Mouse (Mus musculus): Measurements from ENCODE around the gene Ccdc47. TPM values are rescaled to one million over a fixed set of nuclear protein-coding genes. Genes with fewer than 3 reads are reported as not detected.
"Not testable (repeated sequence)": the region's sequence is repeated elsewhere in the genome, so short reads cannot be mapped to it uniquely, and the experiment has no call there.

Gene Ccdc47
- polyA plus RNA-seq, 1 experiment from 2014 or later, result 73.3 TPM

- 59% methylated on average over 5 of the region's 5 CpGs for WGBS
- H3K9ac ChIP-seq (ENCODE audit: low read depth, low read length), result no peak within 1 kb of the TSS
- no peaks in the 10 kb centered on the region for H3K9me3 ChIP-seq (ENCODE audit: control insufficient read depth, low read length)
- H3K4me3 ChIP-seq (ENCODE audit: low read depth, low read length), result no peak within 1 kb of the TSS
- DNase-seq (ENCODE audit: low spot score) (no peak), ATAC-seq (replicated peaks; ENCODE audit: low FRiP score) (no peak)
- H3K36me3 ChIP-seq (ENCODE audit: control insufficient read depth, insufficient read depth, low read length), result peaks cover 40% of the 10 kb centered on the region
- peaks cover 20% of the 10 kb centered on the region for H3K4me1 ChIP-seq (replicated peaks; ENCODE audit: control insufficient read depth, insufficient read depth, low read length)
- no peak within 1 kb of the TSS for H3K27ac ChIP-seq (ENCODE audit: low read depth, low read length)
- no peaks in the 10 kb centered on the region for H3K27me3 ChIP-seq (replicated peaks; ENCODE audit: control insufficient read depth, insufficient read depth, low read length)
- H3K4me2 ChIP-seq, result peak within 1 kb of the TSS; percentile 1; the same call in 1 of the 2 replicates
These were observed 14.1 kb downstream of the Ccdc47 start, which contains the start of gene Strada for GRCm38 (mm10) chr11:106202123-106202465. Strada (minus strand) TSS chr11:106202168.

GRCm38 (mm10) chr11:106201337-106202122 is 14.6 kb downstream of the Ccdc47 start:
- Histone ChIP-seq H3K9ac (ENCODE audit: low read depth, low read length) (no peak overlapping the region), H3K4me2 (peak overlapping the region; percentile 1; the same call in 1 of the 2 replicates), H3K36me3 (ENCODE audit: control insufficient read depth, insufficient read depth, low read length) (peaks cover 36% of the 10 kb centered on the region), H3K4me3 (ENCODE audit: low read depth, low read length) (no peak overlapping the region), H3K27me3 (replicated peaks; ENCODE audit: control insufficient read depth, insufficient read depth, low read length) (no peaks in the 10 kb centered on the region), H3K4me1 (replicated peaks; ENCODE audit: control insufficient read depth, insufficient read depth, low read length) (peaks cover 20% of the 10 kb centered on the region), H3K27ac (ENCODE audit: low read depth, low read length) (no peak overlapping the region), H3K9me3 (ENCODE audit: control insufficient read depth, low read length) (no peaks in the 10 kb centered on the region)
- peak; percentile 78 for ATAC-seq (replicated peaks; ENCODE audit: low FRiP score)
- DNase-seq (ENCODE audit: low spot score), result no peak
- 82% methylated on average over 19 of the region's 19 CpGs for WGBS

- no peaks in the 10 kb centered on the region for H3K27me3 ChIP-seq (replicated peaks; ENCODE audit: control insufficient read depth, insufficient read depth, low read length)
- WGBS, result 68% methylated on average over 6 of the region's 6 CpGs
These were observed 15.4 kb downstream of the Ccdc47 start for GRCm38 (mm10) chr11:106200756-106201155.

GRCm38 (mm10) chr11:106199997-106200396 is 16.1 kb downstream of the Ccdc47 start:
- DNase-seq (ENCODE audit: low spot score); H3K9ac ChIP-seq (ENCODE audit: low read depth, low read length); H3K4me3 ChIP-seq (ENCODE audit: low read depth, low read length); H3K4me2 ChIP-seq; H3K27me3 ChIP-seq (replicated peaks; ENCODE audit: control insufficient read depth, insufficient read depth, low read length); ATAC-seq (replicated peaks; ENCODE audit: low FRiP score); H3K9me3 ChIP-seq (ENCODE audit: control insufficient read depth, low read length); H3K27ac ChIP-seq (ENCODE audit: low read depth, low read length): not testable (repeated sequence)
- H3K4me1 ChIP-seq (replicated peaks; ENCODE audit: control insufficient read depth, insufficient read depth, low read length), result peaks cover 20% of the 10 kb centered on the region
- 91% methylated on average over 7 of the region's 7 CpGs for WGBS
- peaks cover 33% of the 10 kb centered on the region for H3K36me3 ChIP-seq (ENCODE audit: control insufficient read depth, insufficient read depth, low read length)

More at GRCm38 (mm10) chr11:106200756-106201155, 15.4 kb downstream of the Ccdc47 start:
- Histone ChIP-seq H3K4me1 (replicated peaks; ENCODE audit: control insufficient read depth, insufficient read depth, low read length) (peaks cover 20% of the 10 kb centered on the region), H3K27ac (ENCODE audit: low read depth, low read length) (no peak overlapping the region), H3K9me3 (ENCODE audit: control insufficient read depth, low read length) (no peaks in the 10 kb centered on the region), H3K4me3 (ENCODE audit: low read depth, low read length) (no peak overlapping the region), H3K9ac (ENCODE audit: low read depth, low read length) (no peak overlapping the region), H3K36me3 (ENCODE audit: control insufficient read depth, insufficient read depth, low read length) (peaks cover 37% of the 10 kb centered on the region), H3K4me2 (no peak overlapping the region)
- ATAC-seq (replicated peaks; ENCODE audit: low FRiP score) (no peak), DNase-seq (ENCODE audit: low spot score) (no peak)

GRCm38 (mm10) chr11:106198277-106198676 is 17.9 kb downstream of the Ccdc47 start:
- no peaks in the 10 kb centered on the region for H3K9me3 ChIP-seq (ENCODE audit: control insufficient read depth, low read length)
- H3K4me3 ChIP-seq (ENCODE audit: low read depth, low read length), result no peak overlapping the region
- no peak overlapping the region for H3K4me2 ChIP-seq
- H3K4me1 ChIP-seq (replicated peaks; ENCODE audit: control insufficient read depth, insufficient read depth, low read length), result peaks cover 20% of the 10 kb centered on the region
- no peak overlapping the region for H3K9ac ChIP-seq (ENCODE audit: low read depth, low read length)
- no peaks in the 10 kb centered on the region for H3K27me3 ChIP-seq (replicated peaks; ENCODE audit: control insufficient read depth, insufficient read depth, low read length)
- ATAC-seq (replicated peaks; ENCODE audit: low FRiP score) (no peak), DNase-seq (ENCODE audit: low spot score) (no peak)
- H3K36me3 ChIP-seq (ENCODE audit: control insufficient read depth, insufficient read depth, low read length), result peaks cover 20% of the 10 kb centered on the region
- 66% methylated on average over 4 of the region's 4 CpGs for WGBS
- no peak overlapping the region for H3K27ac ChIP-seq (ENCODE audit: low read depth, low read length)

- Histone ChIP-seq H3K27ac (ENCODE audit: low read depth, low read length) (no peak overlapping the region), H3K4me1 (replicated peaks; ENCODE audit: control insufficient read depth, insufficient read depth, low read length) (peaks cover 16% of the 10 kb centered on the region), H3K4me2 (no peak overlapping the region), H3K9me3 (ENCODE audit: control insufficient read depth, low read length) (no peaks in the 10 kb centered on the region), H3K36me3 (ENCODE audit: control insufficient read depth, insufficient read depth, low read length) (peaks cover 14% of the 10 kb centered on the region; the same call in 1 of the 2 replicates), H3K4me3 (ENCODE audit: low read depth, low read length) (no peak overlapping the region), H3K27me3 (replicated peaks; ENCODE audit: control insufficient read depth, insufficient read depth, low read length) (no peaks in the 10 kb centered on the region), H3K9ac (ENCODE audit: low read depth, low read length) (no peak overlapping the region)
- DNase-seq (ENCODE audit: low spot score) (no peak), ATAC-seq (replicated peaks; ENCODE audit: low FRiP score) (no peak)
These were observed 20.8 kb downstream of the Ccdc47 start for GRCm38 (mm10) chr11:106195341-106195740.

GRCm38 (mm10) chr11:106194891-106195290 is 21.3 kb downstream of the Ccdc47 start:
- Histone ChIP-seq H3K9me3 (ENCODE audit: control insufficient read depth, low read length) (no peaks in the 10 kb centered on the region), H3K36me3 (ENCODE audit: control insufficient read depth, insufficient read depth, low read length) (peaks cover 14% of the 10 kb centered on the region; the same call in 1 of the 2 replicates), H3K4me1 (replicated peaks; ENCODE audit: control insufficient read depth, insufficient read depth, low read length) (peaks cover 16% of the 10 kb centered on the region), H3K9ac (ENCODE audit: low read depth, low read length) (no peak overlapping the region), H3K4me2 (no peak overlapping the region), H3K27me3 (replicated peaks; ENCODE audit: control insufficient read depth, insufficient read depth, low read length) (no peaks in the 10 kb centered on the region), H3K4me3 (ENCODE audit: low read depth, low read length) (no peak overlapping the region), H3K27ac (ENCODE audit: low read depth, low read length) (no peak overlapping the region)
- 91% methylated on average over 7 of the region's 7 CpGs for WGBS
- ATAC-seq (replicated peaks; ENCODE audit: low FRiP score), result no peak
- no peak for DNase-seq (ENCODE audit: low spot score)

- Histone ChIP-seq H3K9ac (ENCODE audit: low read depth, low read length) (peak overlapping the region; percentile 74), H3K36me3 (ENCODE audit: control insufficient read depth, insufficient read depth, low read length) (peaks cover 14% of the 10 kb centered on the region; the same call in 1 of the 2 replicates), H3K4me3 (ENCODE audit: low read depth, low read length) (peak overlapping the region; percentile 74), H3K4me1 (replicated peaks; ENCODE audit: control insufficient read depth, insufficient read depth, low read length) (peaks cover 16% of the 10 kb centered on the region), H3K9me3 (ENCODE audit: control insufficient read depth, low read length) (no peaks in the 10 kb centered on the region), H3K27me3 (replicated peaks; ENCODE audit: control insufficient read depth, insufficient read depth, low read length) (no peaks in the 10 kb centered on the region), H3K4me2 (peak overlapping the region; percentile 86), H3K27ac (ENCODE audit: low read depth, low read length) (peak overlapping the region; percentile 81)
- DNase-seq (ENCODE audit: low spot score), result no peak
- 37% methylated on average over 3 of the region's 3 CpGs for WGBS
- no peak for ATAC-seq (replicated peaks; ENCODE audit: low FRiP score)
These were observed 22.0 kb downstream of the Ccdc47 start for GRCm38 (mm10) chr11:106194155-106194541.

All from liver, embryonic 11.5 days (tissue).